Mouse (Mus musculus) liver, adult (tissue): Measurements from ENCODE around the gene Mdm4.

ENCODE experiments used
- GATA4 ChIP-seq: IDR thresholded peaks from 2 replicates; pipeline ENCODE4 v1.6.1; 2014; ENCODE audit warnings: mild to moderate bottlenecking, low read length; ENCODE audit not compliant: insufficient replicate concordance

Mdm4 gene

GRCm38 (mm10) chr1:133068268-133068667, 37.9 kb upstream of the Mdm4 start:
- no peak for TF ChIP-seq GATA4

GRCm38 (mm10) chr1:133063164-133063563, 32.8 kb upstream of the Mdm4 start:
- TF ChIP-seq GATA4, result no peak

GRCm38 (mm10) chr1:133060681-133061080, 30.3 kb upstream of the Mdm4 start:
- peak; percentile 26; the same call in 1 of the 2 replicates for TF ChIP-seq GATA4

GRCm38 (mm10) chr1:133059592-133059991, 29.2 kb upstream of the Mdm4 start:
- no peak for TF ChIP-seq GATA4

GRCm38 (mm10) chr1:133057345-133058034, 27.1 kb upstream of the Mdm4 start:
- TF ChIP-seq GATA4, result no peak

GRCm38 (mm10) chr1:133054326-133054725, 24.0 kb upstream of the Mdm4 start:
- no peak for TF ChIP-seq GATA4

DNA sequence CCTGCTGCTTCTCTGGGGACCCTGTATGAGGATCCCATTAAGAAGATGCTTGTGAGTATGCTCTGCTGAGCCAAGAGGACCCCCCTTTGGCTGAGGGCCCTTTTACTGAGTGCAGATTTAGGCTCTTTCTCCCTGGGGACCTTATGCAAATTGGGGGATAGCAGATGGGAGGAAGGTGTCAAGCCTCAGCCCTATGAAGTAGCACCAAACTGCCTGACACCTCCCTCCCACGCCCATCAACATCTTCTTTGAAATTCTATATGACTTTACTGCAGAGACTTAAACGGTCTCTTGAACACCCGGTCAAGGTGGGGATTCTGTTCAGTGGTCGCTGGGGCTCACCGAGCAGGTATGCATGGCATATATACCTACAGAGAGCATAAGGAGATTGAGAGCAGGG, 22.7 kb upstream of the Mdm4 start:
- TF ChIP-seq GATA4, result no peak

- no peak for TF ChIP-seq GATA4
These were observed 21.5 kb upstream of the Mdm4 start for GRCm38 (mm10) chr1:133051829-133052228.

DNA sequence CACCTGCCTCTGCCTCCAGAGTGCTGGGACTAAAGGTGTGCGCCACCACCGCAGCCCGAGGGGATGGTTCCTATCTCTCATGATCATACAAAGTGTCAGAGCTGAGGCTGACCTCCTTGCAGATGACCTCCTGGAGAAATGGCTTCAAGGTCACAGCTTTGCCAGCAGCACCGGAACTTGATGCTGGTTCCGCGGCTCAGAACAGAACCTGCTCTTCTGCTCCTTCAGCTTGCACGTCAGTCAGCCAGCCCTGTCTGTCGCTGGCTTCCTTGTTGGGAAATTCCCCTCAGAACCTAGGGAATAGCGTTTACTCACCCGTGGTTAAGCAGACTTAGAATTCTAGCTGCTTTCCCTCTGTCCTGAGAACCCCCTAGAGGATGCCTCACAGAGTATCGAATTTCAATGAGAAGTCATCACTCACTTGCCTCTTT, 19.7 kb upstream of the Mdm4 start:
- TF ChIP-seq GATA4, result no peak

DNA sequence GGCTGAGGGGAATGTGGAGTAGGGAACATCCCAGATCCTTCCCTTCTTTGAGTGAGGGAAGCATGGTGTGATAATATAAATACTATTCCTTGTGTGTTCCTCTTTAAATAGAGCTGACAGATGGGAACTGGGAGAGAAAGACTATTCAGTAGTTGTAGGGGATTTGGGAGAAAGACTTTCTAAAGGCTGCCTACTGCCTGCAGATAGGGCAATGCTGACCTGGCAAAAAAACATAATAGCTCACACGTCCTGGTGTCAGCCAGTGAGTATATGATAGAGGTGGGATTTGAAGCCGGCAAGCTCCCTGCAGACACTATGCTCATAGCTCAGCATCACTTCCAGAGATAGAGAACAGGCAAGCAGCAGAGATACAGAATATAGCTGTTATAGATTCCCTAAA, 18.3 kb upstream of the Mdm4 start:
- no peak for TF ChIP-seq GATA4

- no peak for TF ChIP-seq GATA4
These were observed 17.2 kb upstream of the Mdm4 start for GRCm38 (mm10) chr1:133047575-133047974.

DNA sequence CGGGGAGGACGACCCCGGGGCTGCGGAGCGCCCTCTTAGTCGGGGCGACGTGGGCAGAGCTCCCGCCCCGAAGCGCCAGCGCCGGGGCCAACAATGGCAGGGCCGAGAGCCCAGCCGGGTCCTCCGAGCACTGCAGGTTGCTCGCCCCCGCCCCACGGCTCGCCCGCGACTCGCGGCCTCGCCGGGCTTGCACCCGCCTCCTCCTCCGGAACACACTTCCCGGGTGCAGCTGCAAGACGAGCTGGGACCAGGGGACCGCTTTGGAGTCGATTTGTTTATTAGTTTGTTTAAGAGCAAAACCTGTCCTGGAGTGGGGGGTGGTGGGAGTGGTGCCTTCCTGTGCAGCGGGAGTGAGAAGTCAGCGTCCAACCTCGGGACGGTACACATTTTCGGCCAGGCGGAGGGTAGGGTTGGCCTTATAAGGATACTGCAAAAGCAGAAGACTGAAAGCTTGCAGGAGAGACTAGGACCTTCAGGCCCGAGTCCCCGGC, 16.1 kb upstream of the Mdm4 start:
- no peak for TF ChIP-seq GATA4

GRCm38 (mm10) chr1:133045861-133046440, 15.6 kb upstream of the Mdm4 start:
- TF ChIP-seq GATA4, result no peak; the same call in 1 of the 2 replicates

- no peak for TF ChIP-seq GATA4
These were observed 14.9 kb upstream of the Mdm4 start, which contains the start of gene Pik3c2b for GRCm38 (mm10) chr1:133045011-133045860. Gene Pik3c2b (plus strand): TSS chr1:133045667.

DNA sequence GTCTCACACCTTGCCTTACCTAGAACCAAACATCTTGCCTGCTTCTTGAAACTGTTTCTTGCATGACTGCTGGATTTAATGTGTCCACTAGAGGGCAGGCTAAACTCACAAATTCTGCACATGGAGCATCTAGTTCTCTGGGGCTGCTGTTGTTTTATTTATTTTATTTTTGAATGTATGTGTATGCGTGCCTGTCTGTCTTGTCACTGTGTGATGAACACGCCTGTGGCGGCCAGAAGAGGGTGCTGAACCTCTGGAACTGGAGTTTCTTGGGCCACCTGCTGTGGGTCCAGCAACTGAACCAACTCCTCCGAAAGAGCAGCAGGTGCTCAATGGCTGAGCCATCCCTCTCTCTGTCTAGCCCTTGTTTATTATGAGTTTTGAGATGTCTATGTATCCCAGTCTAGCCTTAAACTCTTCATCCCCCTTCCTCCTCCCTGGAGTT, 9.2 kb upstream of the Mdm4 start:
- no peak for TF ChIP-seq GATA4

DNA sequence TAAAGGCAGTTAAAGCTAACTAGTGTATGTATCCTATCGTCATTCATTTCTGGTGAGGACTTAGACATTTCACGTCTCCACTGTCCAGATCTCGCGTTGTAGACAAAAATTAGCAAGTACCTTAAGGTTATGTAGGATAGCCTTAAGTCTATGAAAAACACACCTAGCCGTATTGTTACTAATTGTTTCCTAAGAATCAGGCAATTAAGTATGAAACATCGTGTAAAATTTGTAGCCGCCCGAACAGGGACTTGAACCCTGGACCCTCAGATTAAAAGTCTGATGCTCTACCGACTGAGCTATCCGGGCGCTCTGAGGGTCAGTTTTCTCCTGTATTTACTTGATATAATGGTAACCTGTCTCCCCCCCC, 3.7 kb upstream of the Mdm4 start:
- TF ChIP-seq GATA4, result no peak; the same call in 1 of the 2 replicates
